Mouse (Mus musculus) macrophage (primary cell): ENCODE measurements around the gene Hoxa5. TPM values are rescaled to one million over a fixed set of nuclear protein-coding genes. Genes with fewer than 3 reads are reported as not detected.

Experiments used
- H3K27ac ChIP-seq: fragments of 350-480 bp; formaldehyde crosslinking; 2 replicates; pipeline ENCODE4 v1.9.0; 2021
- H3K36me3 ChIP-seq: fragments of 350-480 bp; formaldehyde crosslinking; 2 replicates; pipeline ENCODE4 v1.9.0; 2021; ENCODE audit errors: inconsistent target
- H3K4me3 ChIP-seq: fragments of 350-480 bp; formaldehyde crosslinking; 2 replicates; pipeline ENCODE4 v1.9.0; 2021; ENCODE audit errors: inconsistent target
- H3K79me2 ChIP-seq: fragments of 350-480 bp; formaldehyde crosslinking; 2 replicates; pipeline ENCODE4 v1.9.0; 2021; ENCODE audit errors: inconsistent target
- WGBS: methylation state at CpG from one replicate; pipeline ENCODE4 v1.1.7; 2026; ENCODE audit warnings: inconsistent platforms; ENCODE audit not compliant: missing documents; 5-methylcytosine and 5-hydroxymethylcytosine counted together
- polyA plus RNA-seq: library from polyadenylated mRNA; stranded (reverse); fragments of 250-400 nt; gene quantifications from 3 replicates; pipeline ENCODE4 v1.2.4, GENCODE M21; 2018; ENCODE audit warnings: inconsistent platforms

The Hoxa5 gene
- polyA plus RNA-seq, 1 experiment from 2014 or later: 0.16 TPM

GRCm38 (mm10) chr6:52177061-52177735 lies 27.2 kb downstream of the Hoxa5 start, which contains the start of gene 5730596B20Rik:
5730596B20Rik (plus strand) TSS chr6:52177498.
- no peaks in the 10 kb centered on the region for H3K36me3 ChIP-seq
- no peak within 1 kb of the TSS for H3K4me3 ChIP-seq
- no peaks in the 10 kb centered on the region for H3K79me2 ChIP-seq
- 87% methylated on average over 36 of the region's 36 CpGs for WGBS
- H3K27ac ChIP-seq: no peak within 1 kb of the TSS

GRCm38 (mm10) chr6:52176391-52176790 lies 28.0 kb downstream of the Hoxa5 start:
- WGBS: 95% methylated on average over 6 of the region's 6 CpGs
- no peak overlapping the region for H3K4me3 ChIP-seq
- H3K27ac ChIP-seq: no peak overlapping the region
- no peaks in the 10 kb centered on the region for H3K36me3 ChIP-seq
- H3K79me2 ChIP-seq: no peaks in the 10 kb centered on the region

- H3K27ac ChIP-seq: no peak overlapping the region
- H3K4me3 ChIP-seq: no peak overlapping the region
- WGBS: 39% methylated on average over 19 of the region's 35 CpGs
- no peaks in the 10 kb centered on the region for H3K79me2 ChIP-seq
- no peaks in the 10 kb centered on the region for H3K36me3 ChIP-seq
Observed at GRCm38 (mm10) chr6:52175864-52176263, 28.5 kb downstream of the Hoxa5 start.

- H3K27ac ChIP-seq: no peak overlapping the region
- 67% methylated on average over 32 of the region's 41 CpGs for WGBS
Observed at GRCm38 (mm10) chr6:52174968-52175751, 29.2 kb downstream of the Hoxa5 start.

GRCm38 (mm10) chr6:52173648-52174047 lies 30.7 kb downstream of the Hoxa5 start:
- H3K79me2 ChIP-seq: no peaks in the 10 kb centered on the region
- no peak overlapping the region for H3K27ac ChIP-seq
- 86% methylated on average over 2 of the region's 4 CpGs for WGBS
- H3K36me3 ChIP-seq: no peaks in the 10 kb centered on the region
- no peak overlapping the region for H3K4me3 ChIP-seq

More at GRCm38 (mm10) chr6:52174968-52175751, 29.2 kb downstream of the Hoxa5 start:
- Histone ChIP-seq H3K4me3 (no peak overlapping the region), H3K36me3 (no peaks in the 10 kb centered on the region), H3K79me2 (no peaks in the 10 kb centered on the region)

GRCm38 (mm10) chr6:52172501-52172900 lies 31.9 kb downstream of the Hoxa5 start:
- WGBS: 94% methylated on average over 29 of the region's 35 CpGs
- no peak overlapping the region for H3K27ac ChIP-seq
- H3K36me3 ChIP-seq: no peaks in the 10 kb centered on the region
- H3K79me2 ChIP-seq: no peaks in the 10 kb centered on the region
- H3K4me3 ChIP-seq: no peak overlapping the region

- WGBS: 92% methylated on average over 7 of the region's 7 CpGs
Observed at GRCm38 (mm10) chr6:52171938-52172337, 32.4 kb downstream of the Hoxa5 start.

GRCm38 (mm10) chr6:52171331-52171730 lies 33.1 kb downstream of the Hoxa5 start:
- WGBS: 98% methylated on average over 4 of the region's 4 CpGs
- no peaks in the 10 kb centered on the region for H3K36me3 ChIP-seq
- no peak overlapping the region for H3K4me3 ChIP-seq
- no peaks in the 10 kb centered on the region for H3K79me2 ChIP-seq
- no peak overlapping the region for H3K27ac ChIP-seq

More at GRCm38 (mm10) chr6:52171938-52172337, 32.4 kb downstream of the Hoxa5 start:
- Histone ChIP-seq H3K27ac (no peak overlapping the region), H3K36me3 (no peaks in the 10 kb centered on the region), H3K4me3 (no peak overlapping the region), H3K79me2 (no peaks in the 10 kb centered on the region)

GRCm38 (mm10) chr6:52170898-52171223 lies 33.5 kb downstream of the Hoxa5 start:
- Histone ChIP-seq H3K79me2 (no peaks in the 10 kb centered on the region), H3K36me3 (no peaks in the 10 kb centered on the region), H3K27ac (no peak overlapping the region), H3K4me3 (no peak overlapping the region)
- 74% methylated on average over 5 of the region's 5 CpGs for WGBS

- no peaks in the 10 kb centered on the region for H3K36me3 ChIP-seq
Observed at GRCm38 (mm10) chr6:52170166-52170897, 34.1 kb downstream of the Hoxa5 start.

GRCm38 (mm10) chr6:52169499-52170165 lies 34.8 kb downstream of the Hoxa5 start:
- 92% methylated on average over 14 of the region's 16 CpGs for WGBS
- Histone ChIP-seq H3K36me3 (no peaks in the 10 kb centered on the region), H3K79me2 (no peaks in the 10 kb centered on the region), H3K4me3 (no peak overlapping the region), H3K27ac (no peak overlapping the region)

More at GRCm38 (mm10) chr6:52170166-52170897, 34.1 kb downstream of the Hoxa5 start:
- Histone ChIP-seq H3K27ac (no peak overlapping the region), H3K4me3 (no peak overlapping the region), H3K79me2 (no peaks in the 10 kb centered on the region)
- 90% methylated on average over 36 of the region's 40 CpGs for WGBS

- H3K79me2 ChIP-seq: no peaks in the 10 kb centered on the region
- H3K27ac ChIP-seq: no peak overlapping the region
- 92% methylated on average over 40 of the region's 42 CpGs for WGBS
- H3K4me3 ChIP-seq: no peak overlapping the region
- no peaks in the 10 kb centered on the region for H3K36me3 ChIP-seq
Observed at GRCm38 (mm10) chr6:52168191-52169055, 36.0 kb downstream of the Hoxa5 start.

- no peaks in the 10 kb centered on the region for H3K79me2 ChIP-seq
- WGBS: 95% methylated on average over 14 of the region's 14 CpGs
- no peaks in the 10 kb centered on the region for H3K36me3 ChIP-seq
- H3K4me3 ChIP-seq: no peak overlapping the region
- no peak overlapping the region for H3K27ac ChIP-seq
Observed at GRCm38 (mm10) chr6:52167736-52168161, 36.6 kb downstream of the Hoxa5 start.
